Mouse (Mus musculus) embryonic facial prominence, embryonic 10.5 days (tissue): ENCODE data around the gene Cd9. TPM values are rescaled to one million over a fixed set of nuclear protein-coding genes. Genes with fewer than 3 reads are reported as not detected.

Experiments used
- DNase-seq: peaks from one replicate; pipeline ENCODE4 v3.0.0-alpha.2; 2017; ENCODE audit warnings: low spot score
- H3K27ac ChIP-seq: fragments of 300-500 bp; sonication (generic); replicated peaks from 2 replicates; pipeline ENCODE4 v1.5.1; 2016; ENCODE audit warnings: mild to moderate bottlenecking
- H3K27me3 ChIP-seq: fragments of 300-500 bp; sonication (generic); replicated peaks from 2 replicates; pipeline ENCODE4 v1.6.1; 2016; ENCODE audit warnings: low read depth, mild to moderate bottlenecking; ENCODE audit not compliant: poor library complexity, severe bottlenecking
- H3K36me3 ChIP-seq: fragments of 300-500 bp; sonication (generic); replicated peaks from 2 replicates; pipeline ENCODE4 v1.6.1; 2016; ENCODE audit warnings: mild to moderate bottlenecking, moderate library complexity
- H3K4me1 ChIP-seq: fragments of 300-500 bp; sonication (generic); 2 replicates; pipeline ENCODE4 v1.6.1; 2016
- H3K4me3 ChIP-seq: fragments of 300-500 bp; sonication (generic); 2 replicates; pipeline ENCODE4 v1.5.1; 2016; ENCODE audit warnings: mild to moderate bottlenecking, moderate library complexity
- H3K9me3 ChIP-seq: fragments of 300-500 bp; sonication (generic); 2 replicates; pipeline ENCODE4 v1.6.1; 2016; ENCODE audit warnings: mild to moderate bottlenecking
- WGBS: fragments of 180-500 bp; shearing (Covaris S2); methylation state at CpG from one replicate; pipeline ENCODE4 v1.1.7; 2016; 5-methylcytosine and 5-hydroxymethylcytosine counted together
- polyA plus RNA-seq: library from polyadenylated mRNA; unstranded; fragments of >200 nt; fragmentation: Nextera tagmentation; extraction: Ambion mirVana; gene quantifications from 2 replicates; pipeline ENCODE4 v1.2.1, GENCODE M21; 2016

Cd9 gene
- polyA plus RNA-seq, 1 experiment from 2014 or later, result 36.2 TPM

GRCm38 (mm10) chr6:125521558-125522193 lies 27.1 kb upstream of the Cd9 start:
- no peak overlapping the region for H3K27ac ChIP-seq
- no peaks in the 10 kb centered on the region for H3K9me3 ChIP-seq
- H3K4me1 ChIP-seq, result no peaks in the 10 kb centered on the region
- no peak for DNase-seq
- no peak overlapping the region for H3K4me3 ChIP-seq
- no peaks in the 10 kb centered on the region for H3K27me3 ChIP-seq
- H3K36me3 ChIP-seq, result no peaks in the 10 kb centered on the region
- 69% methylated on average over 5 of the region's 5 CpGs for WGBS

- peaks cover 3% of the 10 kb centered on the region; the same call in 1 of the 2 replicates for H3K4me1 ChIP-seq
- no peak overlapping the region for H3K27ac ChIP-seq
- no peaks in the 10 kb centered on the region for H3K36me3 ChIP-seq
- H3K27me3 ChIP-seq, result no peaks in the 10 kb centered on the region
- H3K9me3 ChIP-seq, result no peaks in the 10 kb centered on the region
- WGBS, result 75% methylated on average over 11 of the region's 11 CpGs
- H3K4me3 ChIP-seq, result no peak overlapping the region
- no peak for DNase-seq
Observed at GRCm38 (mm10) chr6:125515503-125516315, 21.1 kb upstream of the Cd9 start.

GRCm38 (mm10) chr6:125512950-125513596 lies 18.5 kb upstream of the Cd9 start:
- DNase-seq, result no peak
- peaks cover 3% of the 10 kb centered on the region; the same call in 1 of the 2 replicates for H3K4me1 ChIP-seq
- 61% methylated on average over 6 of the region's 6 CpGs for WGBS

GRCm38 (mm10) chr6:125511196-125511595 lies 16.6 kb upstream of the Cd9 start:
- 83% methylated on average over 7 of the region's 7 CpGs for WGBS
- DNase-seq, result no peak
- Histone ChIP-seq H3K36me3 (no peaks in the 10 kb centered on the region), H3K27me3 (no peaks in the 10 kb centered on the region), H3K27ac (no peak overlapping the region), H3K4me3 (no peak overlapping the region), H3K9me3 (no peaks in the 10 kb centered on the region), H3K4me1 (peaks cover 3% of the 10 kb centered on the region; the same call in 1 of the 2 replicates)

More at GRCm38 (mm10) chr6:125512950-125513596, 18.5 kb upstream of the Cd9 start:
- H3K9me3 ChIP-seq, result no peaks in the 10 kb centered on the region
- H3K4me3 ChIP-seq, result no peak overlapping the region
- no peaks in the 10 kb centered on the region for H3K36me3 ChIP-seq
- no peak overlapping the region for H3K27ac ChIP-seq
- H3K27me3 ChIP-seq, result no peaks in the 10 kb centered on the region

- no peak for DNase-seq
- Histone ChIP-seq H3K9me3 (no peaks in the 10 kb centered on the region), H3K27ac (no peak overlapping the region), H3K27me3 (no peaks in the 10 kb centered on the region), H3K4me3 (no peak overlapping the region), H3K4me1 (peaks cover 3% of the 10 kb centered on the region; the same call in 1 of the 2 replicates), H3K36me3 (no peaks in the 10 kb centered on the region)
Observed at GRCm38 (mm10) chr6:125510645-125511044, 16.1 kb upstream of the Cd9 start.

- H3K36me3 ChIP-seq, result no peaks in the 10 kb centered on the region
- H3K27me3 ChIP-seq, result no peaks in the 10 kb centered on the region
- peaks cover 3% of the 10 kb centered on the region; the same call in 1 of the 2 replicates for H3K4me1 ChIP-seq
- H3K9me3 ChIP-seq, result no peaks in the 10 kb centered on the region
- no peak overlapping the region for H3K27ac ChIP-seq
- no peak overlapping the region for H3K4me3 ChIP-seq
- no peak for DNase-seq
- WGBS, result 85% methylated on average over 3 of the region's 3 CpGs
Observed at GRCm38 (mm10) chr6:125509783-125510182, 15.2 kb upstream of the Cd9 start.

GRCm38 (mm10) chr6:125506427-125506826 lies 11.8 kb upstream of the Cd9 start:
- Histone ChIP-seq H3K9me3 (no peaks in the 10 kb centered on the region), H3K27me3 (no peaks in the 10 kb centered on the region), H3K4me3 (no peak overlapping the region), H3K36me3 (no peaks in the 10 kb centered on the region), H3K27ac (no peak overlapping the region), H3K4me1 (peaks cover 7% of the 10 kb centered on the region; the same call in 1 of the 2 replicates)
- WGBS, result 90% methylated on average over 4 of the region's 4 CpGs
- DNase-seq, result no peak

GRCm38 (mm10) chr6:125504622-125505355 lies 10.2 kb upstream of the Cd9 start:
- Histone ChIP-seq H3K36me3 (no peaks in the 10 kb centered on the region), H3K4me1 (peaks cover 7% of the 10 kb centered on the region; the same call in 1 of the 2 replicates), H3K27me3 (no peaks in the 10 kb centered on the region), H3K9me3 (no peaks in the 10 kb centered on the region), H3K4me3 (no peak overlapping the region), H3K27ac (no peak overlapping the region)
- DNase-seq, result no peak
- WGBS, result 43% methylated on average over 3 of the region's 3 CpGs

- WGBS, result 86% methylated on average over 11 of the region's 11 CpGs
Observed at GRCm38 (mm10) chr6:125503186-125503802, 8.7 kb upstream of the Cd9 start.

GRCm38 (mm10) chr6:125498062-125498461 lies 3.5 kb upstream of the Cd9 start:
- peak; percentile 61 for DNase-seq
- Histone ChIP-seq H3K9me3 (no peaks in the 10 kb centered on the region), H3K4me3 (no peak overlapping the region), H3K4me1 (peaks cover 26% of the 10 kb centered on the region), H3K27me3 (peaks cover 34% of the 10 kb centered on the region), H3K27ac (no peak overlapping the region), H3K36me3 (no peaks in the 10 kb centered on the region)
- WGBS, result 28% methylated on average over 5 of the region's 5 CpGs

More at GRCm38 (mm10) chr6:125503186-125503802, 8.7 kb upstream of the Cd9 start:
- no peak for DNase-seq
- Histone ChIP-seq H3K4me1 (peaks cover 7% of the 10 kb centered on the region; the same call in 1 of the 2 replicates), H3K27ac (no peak overlapping the region), H3K27me3 (no peaks in the 10 kb centered on the region), H3K4me3 (no peak overlapping the region), H3K9me3 (no peaks in the 10 kb centered on the region), H3K36me3 (no peaks in the 10 kb centered on the region)

GRCm38 (mm10) chr6:125496417-125496816 lies 1.8 kb upstream of the Cd9 start:
- H3K4me3 ChIP-seq, result no peak overlapping the region
- no peaks in the 10 kb centered on the region for H3K9me3 ChIP-seq
- H3K27me3 ChIP-seq, result peaks cover 51% of the 10 kb centered on the region
- H3K4me1 ChIP-seq, result peaks cover 22% of the 10 kb centered on the region
- no peaks in the 10 kb centered on the region for H3K36me3 ChIP-seq
- 87% methylated on average over 12 of the region's 12 CpGs for WGBS
- H3K27ac ChIP-seq, result no peak overlapping the region
- DNase-seq, result no peak

- WGBS, result 70% methylated on average over 9 of the region's 9 CpGs
- Histone ChIP-seq H3K4me3 (peak overlapping the region; percentile 78; the same call in 1 of the 2 replicates), H3K9me3 (no peaks in the 10 kb centered on the region), H3K27me3 (peaks cover 54% of the 10 kb centered on the region), H3K4me1 (peaks cover 23% of the 10 kb centered on the region), H3K36me3 (no peaks in the 10 kb centered on the region), H3K27ac (no peak overlapping the region)
- no peak for DNase-seq
Observed at GRCm38 (mm10) chr6:125495361-125495760, 770 bp upstream of the Cd9 start.
